Mouse (Mus musculus): ENCODE results near the gene Rnf223. TPM values are rescaled to one million over a fixed set of nuclear protein-coding genes. Genes with fewer than 3 reads are reported as not detected.

The Rnf223 gene
- polyA plus RNA-seq (2014; fragmentation: Illumina TruSeq; extraction: RNeasy Lipid Tissue Mini Kit (QIAGEN cat#74804); ENCODE audit: low read depth, low replicate concordance) = not detected

GRCm38 (mm10) chr4:156130436-156130835 is at the start of gene Rnf223:
Gene Rnf223, plus strand, starts transcription at chr4:156130513.

GRCm38 (mm10) chr4:156109570-156110331 is 20.6 kb upstream of the Rnf223 start, which contains the start of gene 9430015G10Rik:
Gene 9430015G10Rik, plus strand, starts transcription at chr4:156109982.

Other genes with a start within 250 kb of the Rnf223 start
- 1.8 TPM for gene Pusl1, start 238.7 kb upstream of the Rnf223 start, polyA plus RNA-seq (2014; fragmentation: Illumina TruSeq; extraction: RNeasy Lipid Tissue Mini Kit (QIAGEN cat#74804); ENCODE audit: low read depth, low replicate concordance)
- gene Acap3, start 238.7 kb upstream of the Rnf223 start, polyA plus RNA-seq (2014; fragmentation: Illumina TruSeq; extraction: RNeasy Lipid Tissue Mini Kit (QIAGEN cat#74804); ENCODE audit: low read depth, low replicate concordance) = 0.82 TPM
- gene Ube2j2, start 186.7 kb upstream of the Rnf223 start, polyA plus RNA-seq (2014; fragmentation: Illumina TruSeq; extraction: RNeasy Lipid Tissue Mini Kit (QIAGEN cat#74804); ENCODE audit: low read depth, low replicate concordance) = 81.4 TPM
- 8.2 TPM for gene C1qtnf12, start 168.2 kb upstream of the Rnf223 start, polyA plus RNA-seq (2014; fragmentation: Illumina TruSeq; extraction: RNeasy Lipid Tissue Mini Kit (QIAGEN cat#74804); ENCODE audit: low read depth, low replicate concordance)
- gene B3galt6, start 137.9 kb upstream of the Rnf223 start, polyA plus RNA-seq (2014; fragmentation: Illumina TruSeq; extraction: RNeasy Lipid Tissue Mini Kit (QIAGEN cat#74804); ENCODE audit: low read depth, low replicate concordance) = 7.2 TPM
- 205 TPM for gene Sdf4, start 137.6 kb upstream of the Rnf223 start, polyA plus RNA-seq (2014; fragmentation: Illumina TruSeq; extraction: RNeasy Lipid Tissue Mini Kit (QIAGEN cat#74804); ENCODE audit: low read depth, low replicate concordance)
- not detected for gene Tnfrsf4, start 116.7 kb upstream of the Rnf223 start, polyA plus RNA-seq (2014; fragmentation: Illumina TruSeq; extraction: RNeasy Lipid Tissue Mini Kit (QIAGEN cat#74804); ENCODE audit: low read depth, low replicate concordance)
- gene Tnfrsf18, start 104.3 kb upstream of the Rnf223 start, polyA plus RNA-seq (2014; fragmentation: Illumina TruSeq; extraction: RNeasy Lipid Tissue Mini Kit (QIAGEN cat#74804); ENCODE audit: low read depth, low replicate concordance) = not detected
- not detected for gene Ttll10, start 71.1 kb upstream of the Rnf223 start, polyA plus RNA-seq (2014; fragmentation: Illumina TruSeq; extraction: RNeasy Lipid Tissue Mini Kit (QIAGEN cat#74804); ENCODE audit: low read depth, low replicate concordance)
- 2.3 TPM for gene 9430015G10Rik, start 20.5 kb upstream of the Rnf223 start, polyA plus RNA-seq (2014; fragmentation: Illumina TruSeq; extraction: RNeasy Lipid Tissue Mini Kit (QIAGEN cat#74804); ENCODE audit: low read depth, low replicate concordance)
- gene Agrn, start 67.0 kb downstream of the Rnf223 start, polyA plus RNA-seq (2014; fragmentation: Illumina TruSeq; extraction: RNeasy Lipid Tissue Mini Kit (QIAGEN cat#74804); ENCODE audit: low read depth, low replicate concordance) = 7.5 TPM
- not detected for gene Isg15, start 70.3 kb downstream of the Rnf223 start, polyA plus RNA-seq (2014; fragmentation: Illumina TruSeq; extraction: RNeasy Lipid Tissue Mini Kit (QIAGEN cat#74804); ENCODE audit: low read depth, low replicate concordance)
- 0.41 TPM for gene AW011738, start 72.8 kb downstream of the Rnf223 start, polyA plus RNA-seq (2014; fragmentation: Illumina TruSeq; extraction: RNeasy Lipid Tissue Mini Kit (QIAGEN cat#74804); ENCODE audit: low read depth, low replicate concordance)
- gene Perm1, start 85.4 kb downstream of the Rnf223 start, polyA plus RNA-seq (2014; fragmentation: Illumina TruSeq; extraction: RNeasy Lipid Tissue Mini Kit (QIAGEN cat#74804); ENCODE audit: low read depth, low replicate concordance) = 1.1 TPM
- gene Plekhn1, start 104.3 kb downstream of the Rnf223 start, polyA plus RNA-seq (2014; fragmentation: Illumina TruSeq; extraction: RNeasy Lipid Tissue Mini Kit (QIAGEN cat#74804); ENCODE audit: low read depth, low replicate concordance) = 1.8 TPM
- gene Noc2l, start 105.5 kb downstream of the Rnf223 start, polyA plus RNA-seq (2014; fragmentation: Illumina TruSeq; extraction: RNeasy Lipid Tissue Mini Kit (QIAGEN cat#74804); ENCODE audit: low read depth, low replicate concordance) = 6.1 TPM
- not detected for gene Samd11, start 125.1 kb downstream of the Rnf223 start, polyA plus RNA-seq (2014; fragmentation: Illumina TruSeq; extraction: RNeasy Lipid Tissue Mini Kit (QIAGEN cat#74804); ENCODE audit: low read depth, low replicate concordance)
- gene Vmn2r-ps159, start 200.6 kb downstream of the Rnf223 start, polyA plus RNA-seq (2014; fragmentation: Illumina TruSeq; extraction: RNeasy Lipid Tissue Mini Kit (QIAGEN cat#74804); ENCODE audit: low read depth, low replicate concordance) = not detected

All from adrenal gland, adult 10 weeks (tissue).